Mouse (Mus musculus) midbrain, embryonic 11.5 days (tissue): ENCODE results near the gene Rimklb. TPM values are rescaled to one million over a fixed set of nuclear protein-coding genes. Genes with fewer than 3 reads are reported as not detected.

Source experiments
- ATAC-seq: fragments of 200-750 bp; cut with Nextera tagmentation; 2 replicates; pipeline ENCODE4 v1.8.0; 2017; ENCODE audit warnings: moderate TSS enrichment, moderate library complexity; ENCODE audit not compliant: low FRiP score
- DNase-seq: peaks from one replicate; pipeline ENCODE4 v3.0.0; 2015; ENCODE audit warnings: low spot score; ENCODE audit errors: missing footprints
- H3K27ac ChIP-seq: fragments of 300-500 bp; sonication (generic); 2 replicates; pipeline ENCODE4 v1.5.1; 2014; ENCODE audit warnings: low read depth, low read length
- H3K27me3 ChIP-seq: fragments of 300-500 bp; sonication (generic); 2 replicates; pipeline ENCODE4 v1.6.1; 2014; ENCODE audit warnings: mild to moderate bottlenecking, low read length, moderate library complexity, mixed read lengths; ENCODE audit not compliant: control insufficient read depth, insufficient read depth
- H3K36me3 ChIP-seq: fragments of 300-500 bp; sonication (generic); 2 replicates; pipeline ENCODE4 v1.6.1; 2014; ENCODE audit warnings: mild to moderate bottlenecking, low read length, moderate library complexity, mixed read lengths; ENCODE audit not compliant: control insufficient read depth, insufficient read depth
- H3K4me1 ChIP-seq: fragments of 300-500 bp; sonication (generic); 2 replicates; pipeline ENCODE4 v1.6.1; 2014; ENCODE audit warnings: low read length; ENCODE audit not compliant: control insufficient read depth, insufficient read depth
- H3K4me2 ChIP-seq: fragments of 300-500 bp; sonication (generic); 2 replicates; pipeline ENCODE4 v1.6.1; 2014; ENCODE audit warnings: mild to moderate bottlenecking, moderate library complexity
- H3K4me3 ChIP-seq: fragments of 300-500 bp; sonication (generic); 2 replicates; pipeline ENCODE4 v1.5.1; 2014; ENCODE audit warnings: low read depth, low read length
- H3K9ac ChIP-seq: fragments of 300-500 bp; sonication (generic); 2 replicates; pipeline ENCODE4 v1.6.1; 2014; ENCODE audit warnings: low read length
- H3K9me3 ChIP-seq: fragments of 300-500 bp; sonication (generic); 2 replicates; pipeline ENCODE4 v1.6.1; 2016; ENCODE audit warnings: low read length; ENCODE audit not compliant: control insufficient read depth
- WGBS: fragments of 180-500 bp; shearing (Covaris S2); extraction: QIAGEN DNeasy Blood & Tissue Kit; methylation state at CpG from one replicate; pipeline ENCODE4 v1.1.7; 2014; 5-methylcytosine and 5-hydroxymethylcytosine counted together
- polyA plus RNA-seq: library from polyadenylated mRNA; unstranded; fragments of >200 nt; fragmentation: Nextera tagmentation; extraction: Ambion mirVana; gene quantifications from 2 replicates; pipeline ENCODE4 v1.2.1, GENCODE M21; 2014

Rimklb gene
- polyA plus RNA-seq, 1 experiment from 2014 or later, result 67.4 TPM

DNA sequence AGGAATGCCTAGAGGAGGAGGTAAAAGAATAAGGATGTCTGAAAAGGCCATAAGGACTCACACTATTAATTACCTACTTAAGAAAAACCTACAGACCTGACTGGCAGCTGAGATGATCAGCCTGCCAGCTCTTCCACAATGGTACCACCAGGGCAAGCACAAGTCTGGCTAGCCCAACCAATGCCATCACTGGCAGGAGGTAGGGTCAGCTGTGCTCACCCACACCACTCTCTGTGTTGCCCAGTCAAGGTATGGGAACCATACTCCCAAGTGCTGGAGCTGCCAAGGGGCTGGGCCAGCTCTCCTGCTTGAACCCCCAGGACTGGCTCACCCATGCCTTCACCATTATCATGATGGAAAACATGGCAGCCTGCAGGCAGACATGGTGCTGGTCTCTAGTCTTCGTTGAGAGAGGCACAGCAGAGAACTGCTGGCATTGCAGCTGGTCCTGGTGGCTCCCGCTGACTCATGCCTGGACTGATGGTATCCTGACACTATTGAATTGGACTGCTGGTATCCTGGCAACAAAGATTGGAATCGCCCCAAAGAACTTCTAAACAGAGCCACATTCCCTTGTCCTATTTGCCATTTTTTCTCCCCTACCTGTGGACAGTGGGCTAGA lies 32.4 kb downstream of the Rimklb start:
- Histone ChIP-seq H3K9ac (no peak overlapping the region), H3K9me3 (no peaks in the 10 kb centered on the region), H3K4me3 (no peak overlapping the region), H3K36me3 (peaks cover 13% of the 10 kb centered on the region), H3K27me3 (no peaks in the 10 kb centered on the region), H3K4me2 (no peak overlapping the region), H3K27ac (no peak overlapping the region), H3K4me1 (no peaks in the 10 kb centered on the region)
- 75% methylated on average over 3 of the region's 3 CpGs for WGBS
- ATAC-seq (0 out of 2 replicates have a peak, but pooled peaks have one; percentile 19), DNase-seq (peak; percentile 44)

DNA sequence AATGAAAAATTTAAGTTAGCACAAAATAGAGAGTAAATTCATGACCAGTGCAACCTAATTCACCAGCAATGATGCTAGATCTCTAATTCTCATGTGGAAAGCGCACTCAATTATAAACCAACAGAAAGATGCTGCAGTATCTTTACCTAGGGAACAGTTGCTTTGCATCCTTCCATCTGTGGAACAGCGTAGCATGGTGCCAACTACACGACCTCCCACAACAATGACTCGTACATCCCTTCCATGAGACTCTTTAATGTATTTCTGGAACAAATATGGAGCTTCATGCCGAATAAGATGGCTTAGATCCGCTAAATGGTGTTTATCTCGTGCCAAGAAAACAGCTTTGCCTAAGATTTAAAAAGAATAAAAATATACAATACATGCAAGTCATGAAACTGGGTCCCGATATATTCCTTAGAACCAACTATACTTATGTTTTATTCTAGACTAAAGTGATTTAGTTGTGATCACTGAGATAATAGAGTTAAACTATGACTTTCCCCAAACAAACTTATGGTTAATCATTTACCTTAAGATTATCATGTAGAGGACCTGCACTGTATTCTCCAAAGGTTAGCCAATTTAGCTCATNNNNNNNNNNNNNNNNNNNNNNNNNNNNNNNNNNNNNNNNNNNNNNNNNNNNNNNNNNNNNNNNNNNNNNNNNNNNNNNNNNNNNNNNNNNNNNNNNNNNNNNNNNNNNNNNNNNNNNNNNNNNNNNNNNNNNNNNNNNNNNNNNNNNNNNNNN lies 39.4 kb downstream of the Rimklb start:
- no peaks in the 10 kb centered on the region for H3K9me3 ChIP-seq
- peak; percentile 35 for DNase-seq
- 93% methylated on average over 8 of the region's 8 CpGs for WGBS
- no peak overlapping the region for H3K4me3 ChIP-seq
- H3K27ac ChIP-seq, result no peak overlapping the region
- no peak overlapping the region for H3K4me2 ChIP-seq
- H3K9ac ChIP-seq, result no peak overlapping the region
- no peaks in the 10 kb centered on the region for H3K4me1 ChIP-seq
- H3K27me3 ChIP-seq, result no peaks in the 10 kb centered on the region
- H3K36me3 ChIP-seq, result peaks cover 19% of the 10 kb centered on the region
- no peak for ATAC-seq

DNA sequence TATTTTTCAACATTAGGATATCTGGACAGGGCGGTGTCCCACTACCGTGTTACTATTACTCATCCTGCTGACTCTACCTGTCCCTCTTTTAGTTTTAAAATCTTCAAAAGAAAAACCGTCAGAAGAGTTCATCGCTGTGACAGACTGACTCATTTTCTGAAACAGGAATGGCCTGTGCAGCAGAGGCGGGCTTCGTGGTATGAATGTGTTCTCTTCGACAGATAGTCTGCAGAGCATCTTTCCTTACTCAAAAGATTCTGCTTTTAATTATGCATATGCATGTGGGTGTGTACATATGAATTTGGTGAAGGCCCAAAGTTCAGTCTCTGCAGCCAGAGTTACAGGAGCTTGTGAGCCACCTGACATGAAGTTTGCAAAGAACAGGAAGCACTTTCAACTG lies 50.7 kb downstream of the Rimklb start:
- DNase-seq (no peak), ATAC-seq (no peak)
- Histone ChIP-seq H3K27ac (no peak overlapping the region), H3K9ac (no peak overlapping the region), H3K36me3 (no peaks in the 10 kb centered on the region; the same call in 1 of the 2 replicates), H3K27me3 (no peaks in the 10 kb centered on the region), H3K4me1 (no peaks in the 10 kb centered on the region), H3K4me2 (no peak overlapping the region), H3K4me3 (no peak overlapping the region), H3K9me3 (no peaks in the 10 kb centered on the region)
- 96% methylated on average over 7 of the region's 7 CpGs for WGBS

DNA sequence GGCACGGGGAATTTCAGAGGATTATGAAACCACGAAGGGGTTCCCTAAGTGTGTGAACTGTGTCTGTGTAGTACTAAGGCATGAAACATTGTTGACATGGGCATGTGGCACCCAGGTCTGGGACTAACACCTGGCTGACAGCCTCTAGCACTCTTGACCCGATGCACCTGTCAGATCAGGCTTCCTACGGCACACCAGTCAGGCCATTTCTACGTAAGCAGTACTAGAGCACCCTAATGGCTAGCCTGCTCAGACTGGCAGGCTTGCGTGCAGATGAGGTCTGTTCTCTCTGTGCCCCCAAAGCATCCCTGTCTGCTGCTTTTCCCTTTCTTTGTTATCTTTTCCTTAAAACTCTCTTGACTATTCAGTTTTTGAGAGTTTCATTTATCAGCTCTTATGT lies 53.3 kb downstream of the Rimklb start:
- H3K36me3 ChIP-seq, result no peaks in the 10 kb centered on the region; the same call in 1 of the 2 replicates
- no peak for ATAC-seq
- WGBS, result 85% methylated on average over 6 of the region's 6 CpGs

DNA sequence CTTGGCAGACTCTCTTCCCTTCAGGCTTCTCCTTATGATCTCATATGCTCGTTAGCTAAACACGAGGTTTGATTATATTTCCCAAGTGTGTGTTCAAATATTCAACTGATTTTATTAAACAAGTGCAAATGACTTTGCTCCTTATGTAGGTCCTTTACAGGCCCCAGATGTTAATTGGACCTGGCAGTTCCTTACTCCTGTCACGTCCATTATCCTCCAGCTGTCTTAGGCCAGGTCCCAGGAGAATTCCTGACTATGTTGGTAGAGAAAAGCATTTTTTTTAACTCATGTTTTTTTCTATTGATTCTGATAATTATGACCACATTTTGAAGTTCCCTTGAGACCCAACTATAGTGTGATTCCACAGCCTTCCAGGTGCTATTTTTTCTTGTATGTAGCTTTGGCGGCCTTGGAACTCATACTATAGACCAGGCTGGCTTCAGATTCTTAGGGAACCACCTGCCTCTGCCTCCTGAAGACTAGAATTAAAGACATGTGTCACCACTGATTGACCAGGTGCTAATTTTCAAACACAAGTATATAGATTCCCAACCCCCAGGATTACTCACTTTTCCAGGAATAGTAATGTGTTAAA lies 57.8 kb downstream of the Rimklb start:
- ATAC-seq, result peak; percentile 57; the same call in 1 of the 2 replicates
- Histone ChIP-seq H3K4me2 (no peak overlapping the region), H3K27ac (no peak overlapping the region), H3K27me3 (no peaks in the 10 kb centered on the region), H3K4me3 (no peak overlapping the region), H3K9ac (no peak overlapping the region), H3K36me3 (no peaks in the 10 kb centered on the region), H3K4me1 (no peaks in the 10 kb centered on the region), H3K9me3 (no peaks in the 10 kb centered on the region)
- WGBS, result 81% methylated on average over 4 of the region's 4 CpGs
- no peak for DNase-seq

More for the DNA sequence above, 53.3 kb downstream of the Rimklb start:
- Histone ChIP-seq H3K4me2 (no peak overlapping the region), H3K27me3 (no peaks in the 10 kb centered on the region), H3K9ac (no peak overlapping the region), H3K4me1 (no peaks in the 10 kb centered on the region), H3K9me3 (no peaks in the 10 kb centered on the region), H3K4me3 (no peak overlapping the region), H3K27ac (no peak overlapping the region)
- DNase-seq, result peak; percentile 82

DNA sequence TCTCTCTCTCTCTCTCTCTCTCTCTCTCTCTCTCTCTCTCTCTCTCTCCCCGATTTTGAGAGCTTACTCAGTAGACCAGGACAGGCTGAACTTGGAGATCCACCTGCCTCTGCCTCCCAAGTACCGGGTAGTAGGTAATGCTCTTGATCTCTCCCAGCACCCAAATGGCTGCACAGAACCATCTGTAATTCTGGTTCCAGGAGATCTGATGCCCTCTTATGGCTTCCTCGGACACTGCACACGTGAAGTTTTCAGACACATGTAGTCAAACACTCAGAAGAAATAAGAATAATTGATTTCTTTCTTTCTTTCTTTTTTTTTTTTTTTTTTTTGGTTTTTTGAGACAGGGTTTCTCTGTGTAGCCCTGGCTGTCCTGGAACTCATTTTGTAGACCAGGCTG lies 59.3 kb downstream of the Rimklb start:
- H3K36me3 ChIP-seq, result no peaks in the 10 kb centered on the region
- H3K27me3 ChIP-seq, result no peaks in the 10 kb centered on the region
- WGBS, result 84% methylated on average over 4 of the region's 4 CpGs
- no peak overlapping the region for H3K27ac ChIP-seq
- H3K4me3 ChIP-seq, result no peak overlapping the region
- no peaks in the 10 kb centered on the region for H3K4me1 ChIP-seq
- no peaks in the 10 kb centered on the region for H3K9me3 ChIP-seq
- H3K9ac ChIP-seq, result no peak overlapping the region
- H3K4me2 ChIP-seq, result no peak overlapping the region
- no peak for DNase-seq
- no peak for ATAC-seq

DNA sequence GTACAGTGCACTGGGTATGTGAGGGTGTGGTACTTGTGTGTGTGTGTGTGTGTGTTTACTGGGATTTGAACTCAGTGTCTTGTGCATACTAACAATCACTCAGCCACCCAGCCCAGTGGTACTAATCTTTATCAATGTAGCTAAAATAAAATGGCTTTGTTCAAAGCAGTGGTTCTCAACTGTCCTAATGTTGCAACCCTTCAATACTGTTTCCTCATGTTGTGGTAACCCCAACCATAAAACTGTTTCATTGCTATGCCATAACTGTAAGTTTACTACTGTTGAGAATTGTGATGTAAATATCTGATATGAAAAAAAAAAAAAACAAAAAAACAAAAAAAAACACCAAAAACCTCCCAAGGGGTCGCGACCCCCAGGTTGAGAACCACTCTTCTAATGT lies 63.3 kb downstream of the Rimklb start:
- ATAC-seq (no peak), DNase-seq (no peak)
- Histone ChIP-seq H3K4me3 (no peak overlapping the region), H3K9ac (no peak overlapping the region), H3K4me1 (no peaks in the 10 kb centered on the region), H3K4me2 (no peak overlapping the region), H3K27me3 (no peaks in the 10 kb centered on the region), H3K9me3 (no peaks in the 10 kb centered on the region), H3K27ac (no peak overlapping the region), H3K36me3 (no peaks in the 10 kb centered on the region)
- WGBS, result 87% methylated on average over 2 of the region's 2 CpGs

DNA sequence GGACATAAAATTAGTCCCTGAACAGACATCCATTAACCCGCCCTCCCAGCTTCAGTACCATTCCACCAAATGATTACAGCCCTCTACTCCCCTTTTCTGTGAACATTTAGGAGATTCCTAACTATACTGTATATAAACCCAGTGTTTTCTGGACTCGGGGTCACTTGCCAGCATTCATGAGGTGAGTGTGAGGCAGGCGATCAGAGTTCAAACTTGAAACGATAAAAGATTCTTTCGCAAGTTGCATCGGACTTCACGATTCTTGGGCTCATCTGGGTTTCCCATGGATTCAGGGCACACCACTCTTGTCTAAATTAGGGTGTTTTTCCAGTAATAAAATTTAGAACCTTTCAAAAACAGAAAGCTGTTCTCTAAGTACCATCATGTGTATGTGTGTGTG lies 71.1 kb downstream of the Rimklb start:
- WGBS, result 89% methylated on average over 7 of the region's 7 CpGs
- no peak for DNase-seq
- ATAC-seq, result no peak

DNA sequence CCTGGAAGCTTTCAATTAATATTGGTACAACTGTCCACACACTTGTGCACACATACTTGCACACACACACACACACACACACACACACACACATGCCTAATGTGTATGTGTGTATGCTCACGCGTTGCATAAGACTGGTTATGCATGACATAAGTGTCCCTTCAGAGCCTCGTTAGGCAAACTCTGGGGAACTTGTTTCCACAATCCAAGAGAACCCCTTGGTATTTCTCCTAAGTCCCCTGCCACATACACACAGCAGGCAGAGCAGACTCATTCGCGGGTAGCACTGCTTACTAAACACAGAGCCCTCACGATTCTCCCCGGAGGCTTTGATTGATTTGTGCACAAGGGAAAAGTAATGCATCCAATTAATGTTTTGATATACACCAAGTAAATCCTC lies 81.5 kb downstream of the Rimklb start:
- no peak overlapping the region for H3K4me2 ChIP-seq
- H3K36me3 ChIP-seq, result no peaks in the 10 kb centered on the region
- DNase-seq (no peak), ATAC-seq (no peak)
- H3K4me3 ChIP-seq, result no peak overlapping the region
- H3K9me3 ChIP-seq, result no peaks in the 10 kb centered on the region
- H3K27me3 ChIP-seq, result no peaks in the 10 kb centered on the region
- no peaks in the 10 kb centered on the region for H3K4me1 ChIP-seq
- no peak overlapping the region for H3K27ac ChIP-seq
- WGBS, result 73% methylated on average over 7 of the region's 7 CpGs
- H3K9ac ChIP-seq, result no peak overlapping the region

More for the DNA sequence above, 71.1 kb downstream of the Rimklb start:
- H3K9me3 ChIP-seq, result peaks cover 4% of the 10 kb centered on the region; the same call in 1 of the 2 replicates
- no peaks in the 10 kb centered on the region for H3K36me3 ChIP-seq
- no peak overlapping the region for H3K4me2 ChIP-seq
- H3K4me3 ChIP-seq, result no peak overlapping the region
- no peaks in the 10 kb centered on the region for H3K27me3 ChIP-seq
- no peaks in the 10 kb centered on the region for H3K4me1 ChIP-seq
- no peak overlapping the region for H3K27ac ChIP-seq
- no peak overlapping the region for H3K9ac ChIP-seq
